Mouse (Mus musculus) intestine, embryonic 14.5 days (tissue): ENCODE measurements around the gene Fam78a. TPM values are rescaled to one million over a fixed set of nuclear protein-coding genes. Genes with fewer than 3 reads are reported as not detected.

Experiments used
- ATAC-seq: fragments of 200-750 bp; cut with Nextera tagmentation; replicated peaks from 2 replicates; pipeline ENCODE4 v1.8.0; 2017; ENCODE audit warnings: low read depth, moderate number of reproducible peaks, moderate TSS enrichment, moderate library complexity; ENCODE audit not compliant: low FRiP score, low TSS enrichment
- DNase-seq: peaks from one replicate; pipeline ENCODE4 v3.0.0-alpha.2; 2018; ENCODE audit warnings: low spot score
- H3K27ac ChIP-seq: fragments of 300-500 bp; sonication (generic); 2 replicates; pipeline ENCODE4 v1.5.1; 2014; ENCODE audit warnings: low read depth, mild to moderate bottlenecking, control low read depth
- H3K27me3 ChIP-seq: fragments of 300-500 bp; sonication (generic); replicated peaks from 2 replicates; pipeline ENCODE4 v1.6.1; 2014; ENCODE audit warnings: low read length, control low read depth; ENCODE audit not compliant: control insufficient read depth, insufficient read depth
- H3K36me3 ChIP-seq: fragments of 300-500 bp; sonication (generic); 2 replicates; pipeline ENCODE4 v1.6.1; 2014; ENCODE audit warnings: low read length, control low read depth; ENCODE audit not compliant: control insufficient read depth, insufficient read depth
- H3K4me1 ChIP-seq: fragments of 300-500 bp; sonication (generic); replicated peaks from 2 replicates; pipeline ENCODE4 v1.6.1; 2014; ENCODE audit warnings: low read length, control low read depth, mixed read lengths; ENCODE audit not compliant: control insufficient read depth, insufficient read depth
- H3K4me2 ChIP-seq: fragments of 300-500 bp; sonication (generic); 2 replicates; pipeline ENCODE4 v1.6.1; 2014; ENCODE audit warnings: low read length
- H3K4me3 ChIP-seq: fragments of 300-500 bp; sonication (generic); 2 replicates; pipeline ENCODE4 v1.5.1; 2014; ENCODE audit warnings: low read depth, low read length, control low read depth, mixed read lengths
- H3K9ac ChIP-seq: fragments of 300-500 bp; sonication (generic); 2 replicates; pipeline ENCODE4 v1.6.1; 2014; ENCODE audit warnings: mild to moderate bottlenecking, low read length
- H3K9me3 ChIP-seq: fragments of 300-500 bp; sonication (generic); 2 replicates; pipeline ENCODE4 v1.6.1; 2016; ENCODE audit warnings: low read length, control low read depth; ENCODE audit not compliant: control insufficient read depth
- WGBS: fragments of 180-500 bp; shearing (Covaris S2); extraction: QIAGEN DNeasy Blood & Tissue Kit; methylation state at CpG from one replicate; pipeline ENCODE4 v1.1.7; 2014; 5-methylcytosine and 5-hydroxymethylcytosine counted together
- polyA plus RNA-seq: library from polyadenylated mRNA; unstranded; fragments of >200 nt; fragmentation: Nextera tagmentation; extraction: Ambion mirVana; gene quantifications from 2 replicates; pipeline ENCODE4 v1.2.1, GENCODE M21; 2014

Gene Fam78a
- polyA plus RNA-seq, 1 experiment from 2014 or later: 1.7 TPM

DNA sequence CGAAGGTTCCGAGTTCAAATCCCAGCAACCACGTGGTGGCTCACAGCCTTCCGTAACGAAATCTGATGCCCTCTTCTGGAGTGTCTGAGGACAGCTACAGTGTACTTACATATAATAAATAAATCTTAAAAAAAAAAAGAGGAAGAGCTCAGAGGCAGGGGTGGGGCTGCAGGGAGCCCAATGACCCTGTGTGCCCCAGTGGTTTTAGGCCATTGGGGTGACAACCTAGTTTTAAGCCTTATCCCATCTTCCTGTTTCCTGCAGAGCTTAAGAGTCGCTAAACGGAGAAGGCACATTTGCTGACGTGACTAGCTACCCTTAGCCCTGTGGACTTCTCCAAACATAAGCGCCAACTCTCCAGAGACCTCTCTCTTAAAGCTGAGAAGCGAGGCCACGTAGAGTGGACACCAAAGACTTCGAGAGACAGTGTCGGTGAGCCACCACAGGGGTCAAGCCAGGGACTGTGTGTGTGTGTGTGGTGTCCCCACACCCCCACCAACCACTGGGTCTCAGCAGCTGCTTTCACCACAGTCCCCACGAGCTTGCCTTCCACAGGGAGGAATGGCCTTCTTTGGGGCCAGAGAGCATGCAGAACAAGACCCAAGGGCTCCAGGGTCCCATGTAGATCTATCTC lies 3.2 kb downstream of the Fam78a start:
- DNase-seq (no peak), ATAC-seq (no peak)
- H3K4me3 ChIP-seq: no peak overlapping the region; the same call in 1 of the 2 replicates
- H3K9ac ChIP-seq: no peak overlapping the region
- H3K27me3 ChIP-seq: peaks cover 37% of the 10 kb centered on the region
- H3K9me3 ChIP-seq: no peaks in the 10 kb centered on the region
- H3K27ac ChIP-seq: no peak overlapping the region
- 0 out of 2 replicates have a peak, but pooled peaks cover 5% of the 10 kb centered on the region for H3K4me1 ChIP-seq
- no peak overlapping the region for H3K4me2 ChIP-seq
- 81% methylated on average over 14 of the region's 14 CpGs for WGBS
- H3K36me3 ChIP-seq: no peaks in the 10 kb centered on the region

DNA sequence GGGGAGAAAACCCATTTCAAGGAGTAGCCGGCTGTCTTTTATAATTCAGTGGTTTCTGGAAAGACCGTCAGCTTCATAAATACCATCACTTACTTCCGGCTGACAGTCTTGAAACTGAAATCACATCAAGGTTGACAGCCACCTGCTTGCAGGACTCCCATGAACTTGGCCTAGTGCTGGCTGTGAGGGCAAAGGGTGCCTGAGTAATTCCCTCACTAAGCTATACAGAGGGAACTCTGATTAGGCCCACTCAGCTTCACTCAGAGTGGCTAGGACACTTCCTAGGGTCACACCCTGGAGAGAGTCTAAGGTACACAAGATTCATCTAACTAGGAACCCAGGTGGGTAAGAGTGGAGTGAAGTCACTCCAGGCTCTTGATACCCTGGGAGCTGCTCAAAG lies 4.0 kb downstream of the Fam78a start:
- DNase-seq (no peak), ATAC-seq (no peak)
- H3K36me3 ChIP-seq: no peaks in the 10 kb centered on the region
- H3K4me3 ChIP-seq: no peak overlapping the region
- H3K27me3 ChIP-seq: peaks cover 35% of the 10 kb centered on the region
- 0 out of 2 replicates have a peak, but pooled peaks cover 5% of the 10 kb centered on the region for H3K4me1 ChIP-seq
- WGBS: 81% methylated on average over 3 of the region's 3 CpGs
- H3K27ac ChIP-seq: no peak overlapping the region
- H3K4me2 ChIP-seq: no peak overlapping the region
- no peak overlapping the region for H3K9ac ChIP-seq
- no peaks in the 10 kb centered on the region for H3K9me3 ChIP-seq

DNA sequence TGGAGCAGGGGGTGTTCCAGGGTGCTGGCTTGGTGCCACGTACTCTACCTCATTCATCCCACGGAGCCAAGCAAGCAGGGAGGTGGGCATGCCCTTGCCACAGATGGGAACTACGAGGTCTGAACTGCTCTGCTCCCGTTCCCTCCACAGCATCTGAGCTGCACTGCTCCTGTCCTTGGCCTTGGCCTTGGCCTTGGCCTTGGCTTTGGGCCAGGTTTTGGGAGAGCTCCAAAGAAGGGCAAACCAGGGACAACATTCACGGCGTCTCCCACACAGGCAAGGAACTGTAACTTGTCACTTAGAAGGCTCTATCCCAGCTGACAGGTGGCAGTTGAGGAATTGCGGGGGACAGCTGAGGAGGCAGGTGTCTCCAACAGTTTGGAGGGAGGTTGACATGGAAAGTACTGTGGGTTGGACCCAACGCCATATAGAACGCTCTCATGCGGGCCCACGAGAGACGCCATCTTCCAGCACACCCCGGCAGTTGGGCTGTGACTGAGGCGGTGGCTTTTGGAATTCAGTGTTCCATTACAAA lies 5.4 kb downstream of the Fam78a start:
- Histone ChIP-seq H3K27me3 (peaks cover 25% of the 10 kb centered on the region), H3K4me1 (0 out of 2 replicates have a peak, but pooled peaks cover 5% of the 10 kb centered on the region), H3K9me3 (no peaks in the 10 kb centered on the region), H3K9ac (no peak overlapping the region), H3K36me3 (no peaks in the 10 kb centered on the region), H3K4me2 (no peak overlapping the region), H3K4me3 (no peak overlapping the region), H3K27ac (no peak overlapping the region)
- ATAC-seq (no peak), DNase-seq (no peak)
- WGBS: 89% methylated on average over 14 of the region's 14 CpGs

DNA sequence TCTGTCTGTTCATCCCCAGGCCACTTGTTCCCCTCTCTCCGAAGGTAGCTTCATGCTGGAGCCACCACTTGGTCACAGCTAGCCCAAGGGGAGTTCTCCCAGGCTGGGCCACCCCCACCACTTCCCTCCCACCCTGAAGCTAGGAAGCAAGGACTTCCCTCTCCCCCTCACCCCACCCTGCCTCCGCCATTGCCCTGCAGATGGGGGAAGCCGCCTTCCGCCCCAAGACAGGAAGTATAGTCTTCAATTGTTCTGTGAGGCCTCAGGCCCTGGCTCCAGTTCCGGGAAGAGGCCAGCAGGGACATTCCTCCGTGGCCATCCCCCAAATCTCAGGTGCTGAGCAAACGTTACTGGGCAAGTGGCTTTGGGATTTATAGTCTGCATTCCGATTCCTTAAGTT lies 6.1 kb downstream of the Fam78a start:
- Histone ChIP-seq H3K36me3 (no peaks in the 10 kb centered on the region), H3K4me2 (no peak overlapping the region), H3K27me3 (peaks cover 18% of the 10 kb centered on the region), H3K4me3 (no peak overlapping the region), H3K27ac (no peak overlapping the region), H3K9me3 (no peaks in the 10 kb centered on the region), H3K9ac (no peak overlapping the region), H3K4me1 (0 out of 2 replicates have a peak, but pooled peaks cover under 1% of the 10 kb centered on the region)
- ATAC-seq: no peak
- DNase-seq: no peak
- 40% methylated on average over 8 of the region's 8 CpGs for WGBS

DNA sequence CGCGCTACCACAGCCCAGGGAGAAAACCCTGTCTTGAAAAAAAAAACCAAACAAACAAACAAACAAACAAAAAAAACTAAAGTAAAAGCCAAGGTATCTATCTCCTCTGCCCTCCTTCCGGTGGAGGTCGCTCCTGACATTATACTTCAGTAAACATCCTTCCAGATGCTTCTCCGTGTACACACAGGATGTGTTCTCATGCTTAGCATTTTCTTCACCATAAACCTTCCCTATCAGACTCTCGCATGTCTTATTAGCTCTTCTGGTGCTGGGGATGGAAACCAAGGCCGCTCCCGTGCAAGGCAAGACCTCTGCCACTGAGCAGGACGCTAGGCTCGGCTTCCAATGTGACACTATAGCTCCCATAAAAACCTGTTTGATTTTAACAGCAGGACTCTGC lies 6.9 kb downstream of the Fam78a start:
- H3K4me3 ChIP-seq: no peak overlapping the region
- H3K4me2 ChIP-seq: no peak overlapping the region
- H3K4me1 ChIP-seq: no peaks in the 10 kb centered on the region
- ATAC-seq (no peak), DNase-seq (no peak)
- H3K27me3 ChIP-seq: peaks cover 11% of the 10 kb centered on the region
- H3K9ac ChIP-seq: no peak overlapping the region
- 69% methylated on average over 10 of the region's 10 CpGs for WGBS
- H3K9me3 ChIP-seq: no peaks in the 10 kb centered on the region
- H3K36me3 ChIP-seq: no peaks in the 10 kb centered on the region
- 0 out of 2 replicates have a peak overlapping the region, but pooled peaks have one; percentile 7 for H3K27ac ChIP-seq

DNA sequence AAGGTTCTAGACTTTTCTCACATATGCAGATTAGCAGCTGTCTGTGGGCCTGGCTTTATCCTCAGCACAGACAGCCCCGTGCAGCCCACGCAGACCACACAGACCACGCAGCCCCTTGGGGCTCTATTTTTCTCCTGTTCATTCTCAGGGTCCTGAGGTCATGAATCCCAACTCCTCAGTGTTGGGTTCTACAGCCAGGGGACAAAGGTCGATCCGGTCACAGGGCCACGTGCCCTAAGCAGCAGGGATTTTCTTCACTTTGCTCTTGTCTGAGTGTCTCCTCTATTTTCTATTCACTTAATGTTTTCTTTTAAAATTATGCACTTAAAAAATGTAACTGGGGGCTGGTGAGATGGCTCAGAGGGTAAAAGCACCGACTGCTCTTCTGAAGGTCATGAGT lies 9.3 kb downstream of the Fam78a start:
- H3K36me3 ChIP-seq: no peaks in the 10 kb centered on the region
- DNase-seq: no peak
- H3K4me2 ChIP-seq: no peak overlapping the region
- no peaks in the 10 kb centered on the region for H3K4me1 ChIP-seq
- no peaks in the 10 kb centered on the region for H3K27me3 ChIP-seq
- no peak for ATAC-seq
- WGBS: 70% methylated on average over 7 of the region's 7 CpGs
- no peaks in the 10 kb centered on the region for H3K9me3 ChIP-seq
- no peak overlapping the region for H3K4me3 ChIP-seq
- no peak overlapping the region for H3K27ac ChIP-seq
- no peak overlapping the region for H3K9ac ChIP-seq

DNA sequence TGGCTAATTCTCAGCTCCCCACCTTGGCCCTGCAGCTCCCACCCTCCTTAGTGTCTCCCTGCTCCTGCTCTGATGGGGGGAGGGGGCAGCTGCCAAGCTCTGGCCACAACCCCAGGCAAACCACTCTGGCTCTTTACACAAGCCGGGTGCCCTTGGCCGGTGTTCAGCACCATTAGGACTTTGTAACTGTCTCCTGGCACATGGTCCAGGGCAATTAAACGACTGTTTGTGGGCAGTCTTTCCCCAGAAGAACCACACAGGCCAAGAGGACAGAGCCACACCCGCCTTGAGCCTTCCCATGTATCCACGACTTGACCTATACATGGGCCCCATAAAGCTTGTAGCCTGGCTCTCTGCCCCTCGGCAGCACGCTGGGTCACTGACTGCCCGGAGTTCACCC lies 10.3 kb downstream of the Fam78a start:
- no peak for ATAC-seq
- no peak for DNase-seq
- 59% methylated on average over 8 of the region's 8 CpGs for whole genome bisulfite sequencing
- H3K4me3 ChIP-seq: no peak overlapping the region
- H3K27me3 ChIP-seq: no peaks in the 10 kb centered on the region
- H3K4me1 ChIP-seq: no peaks in the 10 kb centered on the region
- no peaks in the 10 kb centered on the region for H3K9me3 ChIP-seq
- no peaks in the 10 kb centered on the region for H3K36me3 ChIP-seq
- no peak overlapping the region for H3K4me2 ChIP-seq
- H3K9ac ChIP-seq: no peak overlapping the region
- H3K27ac ChIP-seq: no peak overlapping the region

DNA sequence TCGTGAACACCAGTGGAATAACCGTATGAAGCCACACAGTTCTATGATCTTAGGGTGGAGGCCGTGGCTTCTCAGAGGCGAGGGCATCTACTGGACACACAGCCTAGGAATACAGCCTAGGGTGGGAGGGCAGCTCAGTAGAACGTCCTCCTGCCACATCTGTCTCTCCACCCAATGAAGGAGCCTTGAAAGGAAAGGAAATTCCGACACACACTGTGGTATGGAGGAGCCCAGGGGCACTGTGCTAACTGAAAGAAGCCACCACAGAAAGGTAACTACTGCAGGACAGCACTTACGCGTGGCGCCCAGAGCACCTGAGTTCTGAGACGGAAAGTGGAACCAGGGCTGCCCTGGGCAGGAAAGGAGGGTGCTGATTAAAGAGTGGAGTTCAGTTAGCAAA lies 13.9 kb downstream of the Fam78a start:
- WGBS: 94% methylated on average over 10 of the region's 10 CpGs

More for the DNA sequence above, 13.9 kb downstream of the Fam78a start:
- Histone ChIP-seq H3K27me3 (no peaks in the 10 kb centered on the region), H3K36me3 (no peaks in the 10 kb centered on the region), H3K27ac (no peak overlapping the region), H3K9ac (no peak overlapping the region), H3K4me1 (no peaks in the 10 kb centered on the region), H3K9me3 (no peaks in the 10 kb centered on the region), H3K4me3 (no peak overlapping the region), H3K4me2 (no peak overlapping the region)
- ATAC-seq (no peak), DNase-seq (no peak)
